Mouse (Mus musculus): ENCODE results near the gene Ar. TPM values are rescaled to one million over a fixed set of nuclear protein-coding genes. Genes with fewer than 3 reads are reported as not detected.

Gene Ar
- 0.39 and 0.42 TPM in 2 replicates for polyA plus RNA-seq (2015; fragmentation: Nextera tagmentation; extraction: Ambion mirVana)

- ATAC-seq (ENCODE audit: insufficient read depth, low FRiP score, low read depth), result no peak
These were observed at the start of gene Ar for GRCm38 (mm10) chrX:98148531-98149342. Gene Ar, plus strand, starts transcription at chrX:98148769.

DNA sequence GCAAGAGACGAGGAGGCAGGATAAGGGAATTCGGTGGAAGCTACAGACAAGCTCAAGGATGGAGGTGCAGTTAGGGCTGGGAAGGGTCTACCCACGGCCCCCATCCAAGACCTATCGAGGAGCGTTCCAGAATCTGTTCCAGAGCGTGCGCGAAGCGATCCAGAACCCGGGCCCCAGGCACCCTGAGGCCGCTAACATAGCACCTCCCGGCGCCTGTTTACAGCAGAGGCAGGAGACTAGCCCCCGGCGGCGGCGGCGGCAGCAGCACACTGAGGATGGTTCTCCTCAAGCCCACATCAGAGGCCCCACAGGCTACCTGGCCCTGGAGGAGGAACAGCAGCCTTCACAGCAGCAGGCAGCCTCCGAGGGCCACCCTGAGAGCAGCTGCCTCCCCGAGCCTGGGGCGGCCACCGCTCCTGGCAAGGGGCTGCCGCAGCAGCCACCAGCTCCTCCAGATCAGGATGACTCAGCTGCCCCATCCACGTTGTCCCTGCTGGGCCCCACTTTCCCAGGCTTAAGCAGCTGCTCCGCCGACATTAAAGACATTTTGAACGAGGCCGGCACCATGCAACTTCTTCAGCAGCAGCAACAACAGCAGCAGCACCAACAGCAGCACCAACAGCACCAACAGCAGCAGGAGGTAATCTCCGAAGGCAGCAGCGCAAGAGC lies 1.3 kb downstream of the Ar start:
- Histone ChIP-seq H3K27ac (no peak overlapping the region), H3K36me3 (no peaks in the 10 kb centered on the region), H3K4me3 (replicated peaks) (peak overlapping the region; percentile 30), H3K27me3 (replicated peaks) (peaks cover 25% of the 10 kb centered on the region), H3K4me1 (no peaks in the 10 kb centered on the region), H3K9me3 (no peaks in the 10 kb centered on the region), H3K4me2 (peak overlapping the region; percentile 58), H3K9ac (no peak overlapping the region)
- WGBS, result 25% methylated on average over 30 of the region's 30 CpGs
- ATAC-seq (ENCODE audit: insufficient read depth, low FRiP score, low read depth), result no peak

More at GRCm38 (mm10) chrX:98148531-98149342, at the start of gene Ar:
- Histone ChIP-seq H3K4me3 (replicated peaks) (peak within 1 kb of the TSS; percentile 33), H3K4me2 (peak within 1 kb of the TSS; percentile 64), H3K27ac (no peak within 1 kb of the TSS), H3K9me3 (no peaks in the 10 kb centered on the region), H3K36me3 (no peaks in the 10 kb centered on the region), H3K27me3 (replicated peaks) (peaks cover 25% of the 10 kb centered on the region), H3K4me1 (no peaks in the 10 kb centered on the region), H3K9ac (no peak within 1 kb of the TSS)
- 21% methylated on average over 27 of the region's 27 CpGs for WGBS

GRCm38 (mm10) chrX:98150393-98151119 lies 2.0 kb downstream of the Ar start:
- Histone ChIP-seq H3K27ac (no peak overlapping the region), H3K4me2 (peak overlapping the region; percentile 58), H3K4me1 (no peaks in the 10 kb centered on the region), H3K27me3 (replicated peaks) (peaks cover 25% of the 10 kb centered on the region), H3K9me3 (no peaks in the 10 kb centered on the region), H3K4me3 (replicated peaks) (peak overlapping the region; percentile 30), H3K36me3 (no peaks in the 10 kb centered on the region), H3K9ac (no peak overlapping the region)
- no peak for ATAC-seq (ENCODE audit: insufficient read depth, low FRiP score, low read depth)
- 32% methylated on average over 33 of the region's 33 CpGs for WGBS

GRCm38 (mm10) chrX:98189759-98190158 lies 41.2 kb downstream of the Ar start:
- H3K9me3 ChIP-seq, result no peaks in the 10 kb centered on the region
- H3K9ac ChIP-seq, result no peak overlapping the region
- no peak overlapping the region for H3K4me3 ChIP-seq (replicated peaks)
- H3K36me3 ChIP-seq, result no peaks in the 10 kb centered on the region
- H3K4me2 ChIP-seq, result no peak overlapping the region
- H3K27me3 ChIP-seq (replicated peaks), result no peaks in the 10 kb centered on the region
- H3K27ac ChIP-seq, result no peak overlapping the region
- no peaks in the 10 kb centered on the region for H3K4me1 ChIP-seq
- ATAC-seq (ENCODE audit: insufficient read depth, low FRiP score, low read depth), result no peak

DNA sequence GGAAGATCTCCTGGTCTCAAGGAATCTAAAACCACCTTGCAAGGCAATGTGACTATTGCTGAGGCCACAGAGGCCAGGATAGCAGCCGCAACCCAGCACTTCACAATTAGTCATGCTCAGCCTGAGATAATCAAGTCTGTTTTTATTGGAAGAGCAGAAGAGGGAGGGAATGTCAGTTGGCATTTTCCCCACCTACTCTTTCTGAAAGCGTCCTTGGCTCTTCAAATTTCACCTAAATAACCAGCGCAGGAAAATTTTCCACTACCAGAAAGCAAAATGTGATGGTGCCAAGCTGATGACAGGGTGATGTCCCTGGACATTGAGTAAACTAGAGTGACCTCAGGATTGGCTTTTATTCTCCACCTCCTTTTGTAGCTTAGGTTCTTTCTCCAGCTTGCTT lies 57.2 kb downstream of the Ar start:
- Histone ChIP-seq H3K4me1 (no peaks in the 10 kb centered on the region), H3K9ac (no peak overlapping the region), H3K9me3 (no peaks in the 10 kb centered on the region), H3K36me3 (no peaks in the 10 kb centered on the region), H3K4me3 (replicated peaks) (no peak overlapping the region), H3K27me3 (replicated peaks) (no peaks in the 10 kb centered on the region), H3K27ac (no peak overlapping the region), H3K4me2 (no peak overlapping the region)
- no peak for ATAC-seq (ENCODE audit: insufficient read depth, low FRiP score, low read depth)
- WGBS, result 54% methylated on average over 3 of the region's 3 CpGs

GRCm38 (mm10) chrX:98207166-98207565 lies 58.6 kb downstream of the Ar start:
- H3K4me1 ChIP-seq, result no peaks in the 10 kb centered on the region
- no peak overlapping the region for H3K4me2 ChIP-seq
- no peaks in the 10 kb centered on the region for H3K27me3 ChIP-seq (replicated peaks)
- H3K4me3 ChIP-seq (replicated peaks), result no peak overlapping the region
- no peak for ATAC-seq (ENCODE audit: insufficient read depth, low FRiP score, low read depth)
- WGBS, result 77% methylated on average over 4 of the region's 4 CpGs
- H3K27ac ChIP-seq, result no peak overlapping the region
- no peak overlapping the region for H3K9ac ChIP-seq
- H3K36me3 ChIP-seq, result no peaks in the 10 kb centered on the region
- no peaks in the 10 kb centered on the region for H3K9me3 ChIP-seq

DNA sequence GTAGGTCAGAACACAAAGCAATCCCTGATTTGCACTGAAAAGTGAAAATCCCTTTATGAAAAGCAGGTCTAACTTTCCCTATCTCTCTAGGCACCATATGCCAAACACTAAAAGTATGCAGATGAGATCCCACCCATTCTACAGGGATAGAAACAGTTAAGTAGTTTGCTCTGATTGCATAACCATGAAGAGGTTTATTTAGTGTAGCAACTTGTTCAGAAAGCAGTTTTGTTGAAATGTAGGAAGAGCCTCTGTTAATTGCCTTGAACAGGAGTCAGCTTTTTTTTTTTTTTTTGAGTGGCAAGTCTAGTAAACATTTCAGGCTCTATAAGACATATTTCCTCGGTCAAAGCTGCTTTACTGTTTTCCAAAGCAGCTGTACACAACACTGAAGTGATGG lies 67.5 kb downstream of the Ar start:
- H3K4me2 ChIP-seq, result no peak overlapping the region
- H3K4me1 ChIP-seq, result no peaks in the 10 kb centered on the region
- no peaks in the 10 kb centered on the region for H3K9me3 ChIP-seq
- ATAC-seq (ENCODE audit: insufficient read depth, low FRiP score, low read depth), result no peak
- no peak overlapping the region for H3K9ac ChIP-seq
- WGBS, result 63% methylated on average over 1 of the region's 1 CpGs
- no peaks in the 10 kb centered on the region for H3K27me3 ChIP-seq (replicated peaks)
- no peak overlapping the region for H3K27ac ChIP-seq
- H3K36me3 ChIP-seq, result no peaks in the 10 kb centered on the region
- H3K4me3 ChIP-seq (replicated peaks), result no peak overlapping the region

- no peak overlapping the region for H3K4me2 ChIP-seq
- ATAC-seq (ENCODE audit: insufficient read depth, low FRiP score, low read depth), result no peak
- H3K27ac ChIP-seq, result no peak overlapping the region
- H3K4me3 ChIP-seq (replicated peaks), result no peak overlapping the region
- H3K27me3 ChIP-seq (replicated peaks), result no peaks in the 10 kb centered on the region
- no peaks in the 10 kb centered on the region for H3K36me3 ChIP-seq
- H3K9me3 ChIP-seq, result no peaks in the 10 kb centered on the region
- no peaks in the 10 kb centered on the region for H3K4me1 ChIP-seq
- 78% methylated on average over 4 of the region's 4 CpGs for WGBS
- no peak overlapping the region for H3K9ac ChIP-seq
These were observed 90.4 kb downstream of the Ar start for GRCm38 (mm10) chrX:98239011-98239410.

GRCm38 (mm10) chrX:98245108-98245507 lies 96.5 kb downstream of the Ar start:
- ATAC-seq (ENCODE audit: insufficient read depth, low FRiP score, low read depth), result no peak
- Histone ChIP-seq H3K36me3 (no peaks in the 10 kb centered on the region), H3K27me3 (replicated peaks) (no peaks in the 10 kb centered on the region), H3K4me2 (no peak overlapping the region), H3K4me1 (no peaks in the 10 kb centered on the region), H3K9me3 (no peaks in the 10 kb centered on the region), H3K4me3 (replicated peaks) (no peak overlapping the region), H3K27ac (no peak overlapping the region), H3K9ac (no peak overlapping the region)
- 87% methylated on average over 2 of the region's 2 CpGs for WGBS

DNA sequence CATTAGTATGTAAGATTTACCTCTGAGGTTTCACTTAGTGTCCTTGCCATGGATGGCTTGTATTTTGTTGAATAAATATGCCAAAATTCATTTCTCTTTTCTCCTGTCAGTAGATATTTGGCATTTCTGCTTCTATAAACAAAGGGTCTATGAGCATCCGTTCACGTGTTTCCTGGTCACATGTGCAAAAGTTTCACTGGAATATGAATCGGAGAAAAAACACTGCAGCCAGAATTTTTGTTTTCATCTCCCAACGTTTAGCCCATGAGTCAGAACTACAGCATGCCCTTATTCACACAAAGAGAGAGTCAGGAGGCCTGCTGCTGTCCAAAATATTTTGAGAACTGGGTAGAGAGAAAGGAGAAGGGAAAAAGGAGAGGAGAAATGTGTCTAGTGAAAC lies 99.8 kb downstream of the Ar start:
- Histone ChIP-seq H3K4me2 (no peak overlapping the region), H3K27me3 (replicated peaks) (no peaks in the 10 kb centered on the region), H3K36me3 (no peaks in the 10 kb centered on the region), H3K4me1 (no peaks in the 10 kb centered on the region), H3K4me3 (replicated peaks) (no peak overlapping the region), H3K27ac (no peak overlapping the region), H3K9ac (no peak overlapping the region), H3K9me3 (no peaks in the 10 kb centered on the region)
- ATAC-seq (ENCODE audit: insufficient read depth, low FRiP score, low read depth), result no peak
- 74% methylated on average over 4 of the region's 4 CpGs for WGBS

- 72% methylated on average over 2 of the region's 2 CpGs for WGBS
These were observed 111.1 kb downstream of the Ar start for GRCm38 (mm10) chrX:98259620-98260019.

GRCm38 (mm10) chrX:98265755-98266154 lies 117.2 kb downstream of the Ar start:
- Histone ChIP-seq H3K4me3 (replicated peaks) (no peak overlapping the region), H3K36me3 (no peaks in the 10 kb centered on the region), H3K4me1 (no peaks in the 10 kb centered on the region), H3K27me3 (replicated peaks) (no peaks in the 10 kb centered on the region), H3K27ac (no peak overlapping the region), H3K9ac (no peak overlapping the region), H3K4me2 (no peak overlapping the region), H3K9me3 (no peaks in the 10 kb centered on the region)
- 90% methylated on average over 2 of the region's 2 CpGs for WGBS
- ATAC-seq (ENCODE audit: insufficient read depth, low FRiP score, low read depth), result no peak

More at GRCm38 (mm10) chrX:98259620-98260019, 111.1 kb downstream of the Ar start:
- no peak overlapping the region for H3K4me3 ChIP-seq (replicated peaks)
- no peaks in the 10 kb centered on the region for H3K27me3 ChIP-seq (replicated peaks)
- H3K4me1 ChIP-seq, result no peaks in the 10 kb centered on the region
- no peaks in the 10 kb centered on the region for H3K9me3 ChIP-seq
- H3K9ac ChIP-seq, result no peak overlapping the region
- H3K36me3 ChIP-seq, result no peaks in the 10 kb centered on the region
- no peak overlapping the region for H3K27ac ChIP-seq
- no peak for ATAC-seq (ENCODE audit: insufficient read depth, low FRiP score, low read depth)
- H3K4me2 ChIP-seq, result no peak overlapping the region
